Mouse (Mus musculus) MEL (cell line): ENCODE measurements around the gene Nr1h4. TPM values are rescaled to one million over a fixed set of nuclear protein-coding genes. Genes with fewer than 3 reads are reported as not detected.
A peak's percentile ranks its signal among the peaks of the same experiment; 100 is the strongest.

Experiments used
- DNase-seq: peaks from one replicate; pipeline ENCODE4 v3.0.0; 2011; ENCODE audit warnings: low read depth, low spot score
- H3K27ac ChIP-seq: 2 replicates; pipeline ENCODE4 v1.5.1; 2012; ENCODE audit warnings: low read depth, mild to moderate bottlenecking, control low read depth, low read length, moderate library complexity; ENCODE audit not compliant: control insufficient read depth
- H3K27me3 ChIP-seq, 2 experiments: fragments of 150-350 bp in 1 of 2; sonication (generic) in 1 of 2; 2 replicates each; pipeline ENCODE4 v1.6.1; 2012; ENCODE audit warnings: low read length in 2 of 2, mild to moderate bottlenecking in 2 of 2, improper control_type of control experiment in 1 of 2, moderate library complexity in 1 of 2; ENCODE audit not compliant: insufficient read depth in 2 of 2, control insufficient read depth in 1 of 2
- H3K36me3 ChIP-seq, 2 experiments: 2 replicates each; pipeline ENCODE4 v1.6.1; 2012 to 2014; ENCODE audit warnings: low read length in 2 of 2, improper control_type of control experiment in 1 of 2, inconsistent platforms in 1 of 2, mild to moderate bottlenecking in 1 of 2; ENCODE audit not compliant: insufficient read depth in 2 of 2, control insufficient read depth in 1 of 2
- H3K4me1 ChIP-seq, 2 experiments: fragments of 150-350 bp in 1 of 2; sonication (generic) in 1 of 2; 2 replicates each; pipeline ENCODE4 v1.6.1; 2012; ENCODE audit warnings: low read length in 2 of 2, improper control_type of control experiment in 1 of 2, mild to moderate bottlenecking in 1 of 2; ENCODE audit not compliant: insufficient read depth in 2 of 2, control insufficient read depth in 1 of 2
- H3K4me3 ChIP-seq, 2 experiments: fragments of 150-350 bp in 1 of 2; sonication (generic) in 1 of 2; 2 replicates each; pipeline ENCODE4 v1.5.1; 2012; ENCODE audit warnings: low read depth in 2 of 2, low read length in 2 of 2, mild to moderate bottlenecking in 2 of 2, moderate library complexity in 2 of 2, control low read depth in 1 of 2, improper control_type of control experiment in 1 of 2; ENCODE audit not compliant: control insufficient read depth in 1 of 2, insufficient read depth in 1 of 2
- H3K79me2 ChIP-seq: 2 replicates; pipeline ENCODE4 v1.6.1; 2012; ENCODE audit warnings: mild to moderate bottlenecking, low read length, moderate library complexity; ENCODE audit not compliant: control insufficient read depth, poor library complexity, insufficient read depth
- H3K9ac ChIP-seq: 2 replicates; pipeline ENCODE4 v1.6.1; 2012; ENCODE audit warnings: low read depth, mild to moderate bottlenecking, control low read depth, low read length, moderate library complexity; ENCODE audit not compliant: control insufficient read depth, poor library complexity, severe bottlenecking
- H3K9me3 ChIP-seq: fragments of 150-350 bp; sonication (generic); replicated peaks from 2 replicates; pipeline ENCODE4 v1.6.1; 2012; ENCODE audit warnings: mild to moderate bottlenecking, low read length, improper control_type of control experiment, moderate library complexity; ENCODE audit not compliant: insufficient read depth
- CTCF ChIP-seq, 3 experiments: IDR thresholded peaks in 2 of 3; conservative IDR thresholded peaks in 1 of 3; 2 replicates each; pipeline ENCODE4 v1.5.1; 2011 to 2012; ENCODE audit warnings: low read length in 3 of 3, low read depth in 2 of 3, mild to moderate bottlenecking in 2 of 3, improper control_type of control experiment in 1 of 3, inconsistent platforms in 1 of 3, mixed read lengths in 1 of 3, moderate library complexity in 1 of 3; ENCODE audit not compliant: control insufficient read depth in 1 of 3, insufficient read depth in 1 of 3, poor library complexity in 1 of 3, severe bottlenecking in 1 of 3
- E2F4 ChIP-seq: IDR thresholded peaks from 2 replicates; pipeline ENCODE4 v1.6.1; 2011; ENCODE audit warnings: low read depth, low read length, improper control_type of control experiment, borderline replicate concordance
- EP300 ChIP-seq, 2 experiments: IDR thresholded peaks; 2 replicates each; pipeline ENCODE4 v1.6.1; 2011; ENCODE audit warnings: improper control_type of control experiment in 2 of 2, low read length in 2 of 2, low read depth in 1 of 2, mild to moderate bottlenecking in 1 of 2
- ETS1 ChIP-seq: IDR thresholded peaks from 2 replicates; pipeline ENCODE4 v1.6.1; 2012; ENCODE audit warnings: low read depth, mild to moderate bottlenecking, inconsistent platforms, low read length, improper control_type of control experiment, moderate library complexity
- GATA1 ChIP-seq: IDR thresholded peaks from 2 replicates; pipeline ENCODE4 v1.6.1; 2011; ENCODE audit warnings: low read depth, low read length, improper control_type of control experiment
- JUND ChIP-seq: IDR thresholded peaks from 2 replicates; pipeline ENCODE4 v1.6.1; 2011; ENCODE audit warnings: low read depth, mild to moderate bottlenecking, improper control_type of control experiment, low read length
- MAFK ChIP-seq: IDR thresholded peaks from 2 replicates; pipeline ENCODE4 v1.6.1; 2011; ENCODE audit warnings: low read depth, mild to moderate bottlenecking, low read length, improper control_type of control experiment, borderline replicate concordance
- MAX ChIP-seq: IDR thresholded peaks from 2 replicates; pipeline ENCODE4 v1.6.1; 2011; ENCODE audit warnings: low read length, improper control_type of control experiment
- MEF2A ChIP-seq: IDR thresholded peaks from 2 replicates; pipeline ENCODE4 v1.6.1; 2014; ENCODE audit warnings: low read depth, mild to moderate bottlenecking, inconsistent platforms, low read length, improper control_type of control experiment; ENCODE audit not compliant: poor library complexity, insufficient replicate concordance, severe bottlenecking; ENCODE audit errors: extremely low read depth
- MXI1 ChIP-seq: IDR thresholded peaks from 2 replicates; pipeline ENCODE4 v1.6.1; 2011; ENCODE audit warnings: mild to moderate bottlenecking, low read depth, low read length, improper control_type of control experiment
- MYC ChIP-seq: IDR thresholded peaks from 2 replicates; pipeline ENCODE4 v1.6.1; 2011; ENCODE audit warnings: low read depth, mild to moderate bottlenecking, low read length, improper control_type of control experiment, moderate library complexity
- POLR2A ChIP-seq, 2 experiments: IDR thresholded peaks; 2 replicates each; pipeline ENCODE4 v1.6.1; 2011 to 2012; ENCODE audit warnings: low read length in 2 of 2, mild to moderate bottlenecking in 2 of 2, control low read depth in 1 of 2, improper control_type of control experiment in 1 of 2, low read depth in 1 of 2, moderate library complexity in 1 of 2; ENCODE audit not compliant: control insufficient read depth in 1 of 2, insufficient read depth in 1 of 2, poor library complexity in 1 of 2
- RAD21 ChIP-seq: IDR thresholded peaks from 2 replicates; pipeline ENCODE4 v1.6.1; 2011; ENCODE audit warnings: mild to moderate bottlenecking, low read depth, low read length, improper control_type of control experiment
- RCOR1 ChIP-seq: IDR thresholded peaks from 2 replicates; pipeline ENCODE4 v1.6.1; 2012; ENCODE audit warnings: low read depth, mild to moderate bottlenecking, inconsistent platforms, low read length, improper control_type of control experiment
- TBP ChIP-seq: IDR thresholded peaks from 2 replicates; pipeline ENCODE4 v1.8.0; 2011; ENCODE audit warnings: low read depth, low read length, improper control_type of control experiment
- UBTF ChIP-seq: IDR thresholded peaks from 2 replicates; pipeline ENCODE4 v1.6.1; 2012; ENCODE audit warnings: low read depth, mild to moderate bottlenecking, inconsistent platforms, low read length, improper control_type of control experiment, moderate library complexity, borderline replicate concordance; ENCODE audit not compliant: insufficient read depth
- USF1 ChIP-seq: IDR thresholded peaks from 2 replicates; pipeline ENCODE4 v1.6.1; 2014; ENCODE audit warnings: low read depth, mild to moderate bottlenecking, inconsistent platforms, low read length, improper control_type of control experiment, moderate library complexity
- ZC3H11A ChIP-seq: IDR thresholded peaks from 2 replicates; pipeline ENCODE4 v1.6.1; 2012; ENCODE audit warnings: low read depth, mild to moderate bottlenecking, inconsistent platforms, low read length, improper control_type of control experiment
- ZMIZ1 ChIP-seq: IDR thresholded peaks from 2 replicates; pipeline ENCODE4 v1.6.1; 2012; ENCODE audit warnings: low read depth, mild to moderate bottlenecking, inconsistent platforms, low read length, improper control_type of control experiment, moderate library complexity
- ZNF384 ChIP-seq: IDR thresholded peaks from 2 replicates; pipeline ENCODE4 v1.6.1; 2012; ENCODE audit warnings: low read depth, mild to moderate bottlenecking, inconsistent platforms, low read length, improper control_type of control experiment
- polyA plus RNA-seq, 2 experiments: library from polyadenylated mRNA; stranded (reverse) in 1 of 2; unstranded in 1 of 2; fragments of >175 nt in 1 of 2; fragments of >200 nt in 1 of 2; gene quantifications; 2 replicates each; pipeline versions ENCODE4 v1.2.1 to v1.2.4; 2012; ENCODE audit warnings: low replicate concordance in 2 of 2, low read depth in 1 of 2; ENCODE audit not compliant: insufficient read length in 2 of 2, insufficient read depth in 1 of 2, missing spikeins in 1 of 2
- total RNA-seq: library from RNA; depleted of rRNA; stranded (reverse); fragments of 300-350 nt; gene quantifications from 2 replicates; pipeline ENCODE4 v1.2.3, GENCODE M21; 2012

The Nr1h4 gene
- total and polyA plus RNA-seq, 3 experiments: not detected

DNA sequence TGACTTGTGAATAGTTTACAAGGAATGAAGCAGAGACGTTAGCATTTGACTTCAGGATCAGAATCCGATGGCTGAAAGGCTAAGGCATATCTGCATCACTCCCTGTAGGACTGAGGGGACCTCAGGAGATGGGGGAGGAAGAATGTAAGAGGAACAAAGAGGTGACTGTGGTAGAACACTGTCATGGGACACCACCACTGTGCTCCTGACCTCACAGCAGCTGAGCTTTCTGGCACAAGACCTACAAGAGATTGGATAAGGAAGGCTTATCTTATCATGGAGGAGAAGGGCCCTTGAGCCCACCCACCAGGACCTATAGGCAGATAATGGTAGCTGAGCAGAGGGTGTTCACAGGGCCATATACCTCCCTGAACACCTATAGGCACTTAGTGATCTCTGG is 24.8 kb downstream of the Nr1h4 start:
- DNase-seq: no peak
- TF ChIP-seq TBP (no peak), POLR2A (IDR thresholded peaks at IDR 0.05; ENCODE audit: control insufficient read depth in 1 of 2, insufficient read depth in 1 of 2, low read depth in 1 of 2, low read length in 2 of 2, poor library complexity in 1 of 2) (no peak), UBTF (no peak), ZNF384 (no peak), ETS1 (peak; percentile 61), USF1 (no peak), RAD21 (no peak), ZMIZ1 (no peak), CTCF (IDR thresholded peaks at IDR 0.05 in 2 of 3, conservative IDR thresholded peaks at IDR 0.05 in 1 of 3; ENCODE audit: control insufficient read depth in 1 of 3, insufficient read depth in 1 of 3, low read depth in 2 of 3, low read length in 3 of 3, poor library complexity in 1 of 3, severe bottlenecking in 1 of 3) (no peak), GATA1 (peak; percentile 31; the same call in 1 of the 2 replicates), MAX (no peak), MYC (no peak), ZC3H11A (no peak), EP300 (IDR thresholded peaks at IDR 0.05; ENCODE audit: low read depth in 1 of 2, low read length in 2 of 2) (peak in 1 of 2 experiments; percentile 17; a peak in 1 of 4 replicates), MXI1 (no peak)
- TF ChIP-seq, all 39 proteins: peak for 3
- H3K9me3 ChIP-seq: no peaks in the 10 kb centered on the region

GRCm38 (mm10) chr10:89506479-89506878 is 26.9 kb downstream of the Nr1h4 start:
- no peaks in the 10 kb centered on the region for H3K27me3 ChIP-seq
- H3K4me1 ChIP-seq: peaks cover 2 to 5% of the 10 kb centered on the region in 2 experiments; a peak in 2 of 4 replicates
- no peak overlapping the region for H3K27ac ChIP-seq
- TF ChIP-seq RCOR1 (no peak), POLR2A (IDR thresholded peaks at IDR 0.05; ENCODE audit: control insufficient read depth in 1 of 2, insufficient read depth in 1 of 2, low read depth in 1 of 2, low read length in 2 of 2, poor library complexity in 1 of 2) (no peak), GATA1 (no peak), E2F4 (no peak), MEF2A (no peak), JUND (no peak), MAFK (no peak)
- TF ChIP-seq, all 39 proteins: peak for 0
- no peak for DNase-seq
- no peak overlapping the region for H3K4me3 ChIP-seq
- H3K9ac ChIP-seq: no peak overlapping the region
- peaks cover 0 to 8% of the 10 kb centered on the region in 2 experiments; a peak in 2 of 4 replicates for H3K36me3 ChIP-seq
- no peaks in the 10 kb centered on the region for H3K9me3 ChIP-seq
- no peaks in the 10 kb centered on the region for H3K79me2 ChIP-seq

More for the DNA sequence above, 24.8 kb downstream of the Nr1h4 start:
- H3K36me3 ChIP-seq: peaks cover 0 to 8% of the 10 kb centered on the region in 2 experiments; a peak in 2 of 4 replicates
- H3K79me2 ChIP-seq: no peaks in the 10 kb centered on the region
- H3K4me1 ChIP-seq: peaks cover 2 to 5% of the 10 kb centered on the region in 2 experiments; a peak in 2 of 4 replicates
- H3K27ac ChIP-seq: no peak overlapping the region
- H3K4me3 ChIP-seq: no peak overlapping the region
- H3K27me3 ChIP-seq: no peaks in the 10 kb centered on the region
- H3K9ac ChIP-seq: no peak overlapping the region
